10 mouse cellular contexts compared by ENCODE assay signal in genomic region chr11:96353522-96353841, GRCm38 (mm10). TPM values are rescaled to one million over a fixed set of nuclear protein-coding genes. Genes with fewer than 3 reads are reported as not detected.
DNase-seq lines count a peak whose midpoint lies in the region; ATAC-seq and TF ChIP-seq lines count a peak whose summit lies in the region.
"Had no signal": no experiment of that assay in that cellular context is flagged by ENCODE, and none has a peak within 500 bp of the region (broad histone marks: within the 10 kb centered on the region; RNA-seq: fewer than 3 reads in every experiment).

No protein-coding gene starts in this region.

- no peaks in the 10 kb centered on the region for H3K9me3 ChIP-seq in kidney, embryonic 15.5 days (replicated peaks)
- no peaks in the 10 kb centered on the region for H3K9me3 ChIP-seq in liver, embryonic 12.5 days (replicated peaks)

- H3K4me2 ChIP-seq in kidney, embryonic 15.5 days = peak overlapping the region; percentile 81
- peak overlapping the region; percentile 52 for H3K4me2 ChIP-seq in liver, embryonic 12.5 days

- peaks cover 50% of the 10 kb centered on the region for H3K4me1 ChIP-seq in kidney, embryonic 15.5 days
- peaks cover 4% of the 10 kb centered on the region; the same call in 1 of the 2 replicates for H3K4me1 ChIP-seq in embryonic fibroblast, embryonic 13.5 days (ENCODE audit: control insufficient read depth, insufficient read depth, low read length)
- 0 out of 2 replicates have a peak, but pooled peaks cover 2% of the 10 kb centered on the region for H3K4me1 ChIP-seq in liver, embryonic 12.5 days

- no peaks in the 10 kb centered on the region for H3K36me3 ChIP-seq in kidney, embryonic 15.5 days
- H3K36me3 ChIP-seq in liver, embryonic 12.5 days = no peaks in the 10 kb centered on the region

- DNase-seq in kidney, adult 11 months = no peak
- DNase-seq in brain, embryonic 14.5 days (ENCODE audit: low read depth) = peak; percentile 68
- DNase-seq in layer of hippocampus, adult 2 months (ENCODE audit: low spot score in 2 of 2) = no peak
- DNase-seq in right cerebral cortex, postnatal 4 days = no peak
- DNase-seq in urinary bladder, postnatal 25 days (ENCODE audit: low spot score) = no peak
- DNase-seq: right cerebral cortex, postnatal 25 days had no signal

- H3K27me3 ChIP-seq in kidney, embryonic 15.5 days = no peaks in the 10 kb centered on the region
- H3K27me3 ChIP-seq in liver, embryonic 12.5 days (replicated peaks) = peaks cover 92% of the 10 kb centered on the region

- no peak for TF ChIP-seq POLR2A in brain, embryonic 14.5 days (IDR thresholded peaks at IDR 0.05; ENCODE audit: borderline replicate concordance, extremely low read depth, insufficient read depth, insufficient read length, poor library complexity, severe bottlenecking)
- no peak for TF ChIP-seq POLR2A in embryonic fibroblast, embryonic 13.5 days (IDR thresholded peaks at IDR 0.05; ENCODE audit: low read depth, low read length)

- no peak for TF ChIP-seq CTCF in brain, embryonic 14.5 days (IDR thresholded peaks at IDR 0.05; ENCODE audit: borderline replicate concordance, extremely low read depth, insufficient read depth, insufficient read length)
- no peak for TF ChIP-seq CTCF in embryonic fibroblast, embryonic 13.5 days (IDR thresholded peaks at IDR 0.05; ENCODE audit: borderline replicate concordance, insufficient read depth, low read length)
- no peak for TF ChIP-seq CTCF in layer of hippocampus, adult 2 months (conservative IDR thresholded peaks at IDR 0.05)

- H3K4me3 ChIP-seq in kidney, embryonic 15.5 days (replicated peaks) = peak overlapping the region; percentile 68
- H3K4me3 ChIP-seq in embryonic fibroblast, embryonic 13.5 days (ENCODE audit: insufficient read depth, low read length) = peak overlapping the region; percentile 75
- peak overlapping the region; percentile 54 for H3K4me3 ChIP-seq in liver, embryonic 12.5 days
- H3K4me3 ChIP-seq in layer of hippocampus, adult 2 months = no peak overlapping the region

- peak overlapping the region; percentile 94 for H3K9ac ChIP-seq in kidney, embryonic 15.5 days
- H3K9ac ChIP-seq in liver, embryonic 12.5 days = peak overlapping the region; percentile 63

- peak overlapping the region; percentile 99 for H3K27ac ChIP-seq in kidney, embryonic 15.5 days
- peak overlapping the region; percentile 94 for H3K27ac ChIP-seq in embryonic fibroblast, embryonic 13.5 days (ENCODE audit: insufficient read depth, low read length)
- peak overlapping the region; percentile 81 for H3K27ac ChIP-seq in liver, embryonic 12.5 days
- H3K27ac ChIP-seq in layer of hippocampus, adult 2 months = no peak overlapping the region

- WGBS in kidney, embryonic 15.5 days = 2% methylated on average over 14 of the region's 14 CpGs
- WGBS in liver, embryonic 12.5 days (ENCODE audit: insufficient replicate concordance) = 6% methylated on average over 14 of the region's 14 CpGs

- no peak for ATAC-seq in kidney, embryonic 15.5 days (replicated peaks; ENCODE audit: low FRiP score)
- ATAC-seq in liver, embryonic 12.5 days = no peak

RNA-seq across cellular contexts. Expression of gene Hoxb2, which starts 3.2 kb away (rescaled TPM):
- 45.7 and 45.9 TPM in 2 replicates for polyA plus RNA-seq in kidney, embryonic 15.5 days (2015; fragmentation: Nextera tagmentation; extraction: Ambion mirVana)
- polyA plus RNA-seq in brain, embryonic 14.5 days (2012; rRNA removed) = 3.6 and 18.5 TPM in 2 replicates
- 6.6 and 11.0 TPM in 2 replicates for polyA plus RNA-seq in embryonic fibroblast, embryonic 13.5 days (2011; ENCODE audit: insufficient read length, low read depth, missing spikeins)
- 4.4 and 4.6 TPM in 2 replicates for polyA plus RNA-seq in liver, embryonic 12.5 days (2016; fragmentation: Nextera tagmentation; extraction: Ambion mirVana)
- not detected for total RNA-seq in layer of hippocampus, adult 2 months (2021)
- total RNA-seq: left cerebral cortex, postnatal 10 days had no signal

RNA-seq across cellular contexts. Expression of gene Hoxb1, which starts 12.1 kb away (rescaled TPM):
- 0.27 and 0.35 TPM in 2 replicates for polyA plus RNA-seq in kidney, embryonic 15.5 days (2015; fragmentation: Nextera tagmentation; extraction: Ambion mirVana)
- polyA plus RNA-seq in brain, embryonic 14.5 days (2012; rRNA removed) = 0.04 TPM in 1 of 2 replicates, not detected in the other
- polyA plus RNA-seq in embryonic fibroblast, embryonic 13.5 days (2011; ENCODE audit: insufficient read length, low read depth, missing spikeins) = not detected in 2 replicates
- 0.14 and 0.22 TPM in 2 replicates for polyA plus RNA-seq in liver, embryonic 12.5 days (2016; fragmentation: Nextera tagmentation; extraction: Ambion mirVana)
- not detected for total RNA-seq in layer of hippocampus, adult 2 months (2021)
- total RNA-seq: left cerebral cortex, postnatal 10 days had no signal

RNA-seq across cellular contexts. Expression of gene Hoxb3, which starts 30.4 kb away (rescaled TPM):
- polyA plus RNA-seq in kidney, embryonic 15.5 days (2015; fragmentation: Nextera tagmentation; extraction: Ambion mirVana) = 4.4 and 4.5 TPM in 2 replicates
- polyA plus RNA-seq in brain, embryonic 14.5 days (2012; rRNA removed) = 4.6 and 41.7 TPM in 2 replicates
- polyA plus RNA-seq in embryonic fibroblast, embryonic 13.5 days (2011; ENCODE audit: insufficient read length, low read depth, missing spikeins) = 19.1 and 21.9 TPM in 2 replicates
- 0.31 and 0.36 TPM in 2 replicates for polyA plus RNA-seq in liver, embryonic 12.5 days (2016; fragmentation: Nextera tagmentation; extraction: Ambion mirVana)
- not detected for total RNA-seq in layer of hippocampus, adult 2 months (2021)
- total RNA-seq: left cerebral cortex, postnatal 10 days had no signal

RNA-seq across cellular contexts. Expression of gene Hoxb4, which starts 35.4 kb away (rescaled TPM):
- polyA plus RNA-seq in kidney, embryonic 15.5 days (2015; fragmentation: Nextera tagmentation; extraction: Ambion mirVana) = 6.4 and 7.1 TPM in 2 replicates
- 0.72 and 6.6 TPM in 2 replicates for polyA plus RNA-seq in brain, embryonic 14.5 days (2012; rRNA removed)
- polyA plus RNA-seq in embryonic fibroblast, embryonic 13.5 days (2011; ENCODE audit: insufficient read length, low read depth, missing spikeins) = 8.3 and 10.4 TPM in 2 replicates
- polyA plus RNA-seq in liver, embryonic 12.5 days (2016; fragmentation: Nextera tagmentation; extraction: Ambion mirVana) = 0.62 and 0.66 TPM in 2 replicates
- not detected for total RNA-seq in layer of hippocampus, adult 2 months (2021)
- total RNA-seq: left cerebral cortex, postnatal 10 days had no signal

RNA-seq across cellular contexts. Expression of gene Hoxb5, which starts 50.3 kb away (rescaled TPM):
- polyA plus RNA-seq in kidney, embryonic 15.5 days (2015; fragmentation: Nextera tagmentation; extraction: Ambion mirVana) = 18.8 and 20.2 TPM in 2 replicates
- 3.3 and 43.9 TPM in 2 replicates for polyA plus RNA-seq in brain, embryonic 14.5 days (2012; rRNA removed)
- polyA plus RNA-seq in embryonic fibroblast, embryonic 13.5 days (2011; ENCODE audit: insufficient read length, low read depth, missing spikeins) = 4.1 and 5.9 TPM in 2 replicates
- 1.3 and 1.5 TPM in 2 replicates for polyA plus RNA-seq in liver, embryonic 12.5 days (2016; fragmentation: Nextera tagmentation; extraction: Ambion mirVana)
- total RNA-seq in layer of hippocampus, adult 2 months (2021) = not detected
- total RNA-seq: left cerebral cortex, postnatal 10 days had no signal
